Mouse (Mus musculus) lung, adult 2 months (tissue): ENCODE measurements around the gene Zfp710. TPM values are rescaled to one million over a fixed set of nuclear protein-coding genes. Genes with fewer than 3 reads are reported as not detected.
"Not testable (repeated sequence)": the region's sequence is repeated elsewhere in the genome, so short reads cannot be mapped to it uniquely, and the experiment has no call there.

ENCODE experiments used
- DNase-seq: peaks from one replicate; pipeline ENCODE4 v3.0.0; 2022
- H3K4me1 ChIP-seq: fragments of 200-500 bp; 2 replicates; pipeline ENCODE4 v1.6.1; 2011; ENCODE audit warnings: low read length; ENCODE audit not compliant: control insufficient read depth, insufficient read depth
- H3K4me3 ChIP-seq: fragments of 200-500 bp; replicated peaks from 2 replicates; pipeline ENCODE3; 2011; ENCODE audit warnings: low read depth, mild to moderate bottlenecking, control low read depth, low read length; ENCODE audit errors: extremely low read depth
- CTCF ChIP-seq: fragments of 200-500 bp; IDR thresholded peaks from 2 replicates; pipeline ENCODE4 v1.5.1; 2011; ENCODE audit warnings: mild to moderate bottlenecking, low read length, control low read depth; ENCODE audit not compliant: insufficient read depth
- POLR2A ChIP-seq: fragments of 200-500 bp; IDR thresholded peaks from 2 replicates; pipeline ENCODE4 v1.6.1; 2011; ENCODE audit warnings: low read depth, mild to moderate bottlenecking, control low read depth, low read length, borderline replicate concordance; ENCODE audit errors: extremely low read depth
- WGBS: fragments of 180-500 bp; shearing (Covaris S2); methylation state at CpG from one replicate; pipeline ENCODE4 v1.1.7; 2018; 5-methylcytosine and 5-hydroxymethylcytosine counted together
- polyA plus RNA-seq: library from polyadenylated mRNA; depleted of rRNA; stranded (reverse); fragments of >200 nt; gene quantifications from 2 replicates; pipeline ENCODE4 v1.2.3, GENCODE M21; 2012; rRNA removed

Zfp710 gene
- polyA plus RNA-seq, 1 experiment: 65.8 TPM

DNA sequence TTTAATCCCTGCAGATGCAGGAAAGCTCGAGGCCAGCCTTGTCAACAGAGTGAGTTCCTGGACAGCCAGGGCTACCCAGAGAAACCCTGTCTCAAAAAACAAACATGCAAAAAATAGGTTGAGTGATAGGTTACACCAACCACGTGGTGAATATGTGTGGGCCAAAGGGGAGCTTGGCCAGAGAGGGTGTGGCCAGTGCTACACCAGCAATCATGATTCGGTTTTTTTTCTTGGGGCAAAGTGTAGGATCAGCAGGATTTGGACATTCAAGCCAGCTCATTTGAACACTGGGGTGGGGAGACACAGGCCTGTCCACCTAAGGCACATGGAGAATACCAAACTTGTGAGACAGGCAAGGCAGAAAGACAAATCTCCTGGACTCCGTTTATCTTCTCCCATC, 104.7 kb downstream of the Zfp710 start:
- 46% methylated on average over 4 of the region's 4 CpGs for WGBS
- Histone ChIP-seq H3K4me1 (peaks cover 2% of the 10 kb centered on the region; the same call in 1 of the 2 replicates), H3K4me3 (no peak overlapping the region)
- TF ChIP-seq CTCF (no peak), POLR2A (no peak)
- no peak for DNase-seq

GRCm38 (mm10) chr7:80130344-80131055, 105.9 kb downstream of the Zfp710 start:
- Histone ChIP-seq H3K4me3 (no peak overlapping the region), H3K4me1 (peaks cover 9% of the 10 kb centered on the region)
- 57% methylated on average over 12 of the region's 12 CpGs for WGBS
- TF ChIP-seq CTCF (no peak), POLR2A (no peak)
- no peak for DNase-seq

- DNase-seq, H3K4me1 ChIP-seq: not testable (repeated sequence)
- 64% methylated on average over 7 of the region's 7 CpGs for WGBS
Measured at GRCm38 (mm10) chr7:80131315-80131714, 106.7 kb downstream of the Zfp710 start.

DNA sequence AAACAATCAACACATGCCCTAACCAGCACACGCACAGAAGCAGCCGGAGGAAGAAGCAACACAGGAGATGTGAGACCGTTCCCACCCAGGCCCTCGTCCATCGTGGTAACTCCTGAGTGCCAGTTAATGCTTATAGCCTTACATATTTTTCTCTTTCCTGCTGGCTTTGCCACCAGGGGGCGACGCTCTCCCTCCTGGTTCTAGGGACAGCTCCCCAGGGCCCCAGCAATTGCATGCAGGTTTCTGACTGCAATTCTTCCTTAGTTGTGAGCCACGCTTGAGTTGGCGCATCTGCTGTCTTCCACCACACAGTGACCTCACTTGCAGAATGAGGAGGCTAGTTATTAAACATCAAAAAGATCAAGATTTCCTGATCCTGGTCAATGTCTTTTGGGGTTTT, 107.9 kb downstream of the Zfp710 start:
- no peak for DNase-seq
- TF ChIP-seq POLR2A (no peak), CTCF (peak; percentile 59)
- Histone ChIP-seq H3K4me1 (peaks cover 9% of the 10 kb centered on the region), H3K4me3 (no peak overlapping the region)
- 56% methylated on average over 9 of the region's 9 CpGs for WGBS

More at GRCm38 (mm10) chr7:80131315-80131714, 106.7 kb downstream of the Zfp710 start:
- not testable (repeated sequence) for H3K4me3 ChIP-seq

- Histone ChIP-seq H3K4me3 (no peak overlapping the region), H3K4me1 (peaks cover 9% of the 10 kb centered on the region)
- peak; percentile 81 for DNase-seq
- 25% methylated on average over 8 of the region's 8 CpGs for WGBS
- TF ChIP-seq CTCF (no peak), POLR2A (no peak)
Measured at GRCm38 (mm10) chr7:80134454-80135172, 110.0 kb downstream of the Zfp710 start.

DNA sequence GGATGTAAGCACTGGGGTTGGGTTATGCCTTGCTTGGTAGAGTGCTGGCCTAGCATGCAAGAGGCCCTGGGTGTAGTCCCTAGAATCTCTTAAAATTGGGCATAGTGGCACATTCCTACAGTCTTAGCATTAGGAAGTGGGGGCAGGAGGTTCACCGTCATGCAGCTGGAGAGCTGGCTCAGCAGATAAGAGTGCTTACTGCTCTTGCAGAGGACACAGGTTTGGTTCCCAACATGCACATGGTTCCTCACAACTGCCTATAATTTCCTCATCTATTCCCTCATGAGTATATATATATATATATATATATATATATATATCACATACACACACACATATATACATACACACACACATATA, 110.5 kb downstream of the Zfp710 start:
- no peak for DNase-seq
- no peak overlapping the region for H3K4me3 ChIP-seq
- peaks cover 9% of the 10 kb centered on the region for H3K4me1 ChIP-seq
- TF ChIP-seq POLR2A: no peak
- no peak for TF ChIP-seq CTCF
- WGBS: 56% methylated on average over 1 of the region's 1 CpGs

DNA sequence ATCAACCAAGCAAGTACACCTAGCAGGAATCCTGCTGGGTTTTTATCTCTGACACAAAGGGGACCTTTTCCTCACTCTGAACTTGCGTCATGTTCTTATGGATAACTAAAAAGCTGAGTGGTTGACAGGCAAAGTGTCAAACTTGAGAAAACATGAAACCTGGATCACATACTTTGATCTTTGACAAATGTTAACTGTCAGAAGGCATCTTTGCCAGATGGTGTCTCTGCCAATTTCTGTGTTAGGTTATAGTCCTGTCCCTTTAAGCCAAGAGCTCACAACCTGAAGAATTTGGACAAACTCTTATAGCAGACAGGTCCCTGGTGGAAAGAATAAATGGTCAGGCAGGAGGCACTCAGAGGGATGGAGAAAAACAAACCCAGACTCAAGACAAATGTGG, 113.8 kb downstream of the Zfp710 start:
- DNase-seq: no peak
- Histone ChIP-seq H3K4me3 (no peak overlapping the region), H3K4me1 (peaks cover 9% of the 10 kb centered on the region)
- no peak for TF ChIP-seq POLR2A
- TF ChIP-seq CTCF: no peak
- WGBS: 68% methylated on average over 1 of the region's 1 CpGs

- WGBS: 13% methylated on average over 9 of the region's 9 CpGs
- Histone ChIP-seq H3K4me3 (no peak overlapping the region), H3K4me1 (no peaks in the 10 kb centered on the region)
- peak; percentile 69 for DNase-seq
- TF ChIP-seq POLR2A (no peak), CTCF (peak; percentile 85)
Measured at GRCm38 (mm10) chr7:80140815-80141214, 116.2 kb downstream of the Zfp710 start.

Other genes with a start within 250 kb of the Zfp710 start
- gene Mesp1, start 231.0 kb upstream of the Zfp710 start, polyA plus RNA-seq: 18.8 and 27.6 TPM in 2 replicates
- 7.6 and 8.6 TPM in 2 replicates for gene Mesp2, start 214.1 kb upstream of the Zfp710 start, polyA plus RNA-seq
- gene Anpep, start 163.8 kb upstream of the Zfp710 start, polyA plus RNA-seq: 72.8 and 80.7 TPM in 2 replicates
- 13.1 and 15.6 TPM in 2 replicates for gene Ap3s2, start 104.2 kb upstream of the Zfp710 start, polyA plus RNA-seq
- 13.1 and 17.2 TPM in 2 replicates for gene Arpin, start 89.5 kb upstream of the Zfp710 start, polyA plus RNA-seq
- 144 and 162 TPM in 2 replicates for gene Idh2, start 90.6 kb downstream of the Zfp710 start, polyA plus RNA-seq
- gene Sema4b, start 162.0 kb downstream of the Zfp710 start, polyA plus RNA-seq: 14.7 and 19.0 TPM in 2 replicates
- gene Cib1, start 208.0 kb downstream of the Zfp710 start, polyA plus RNA-seq: 93.8 and 94.6 TPM in 2 replicates
- gene Gdpgp1, start 208.1 kb downstream of the Zfp710 start, polyA plus RNA-seq: 2.4 and 3.2 TPM in 2 replicates
- gene Ttll13, start 221.6 kb downstream of the Zfp710 start, polyA plus RNA-seq: 1.2 and 1.3 TPM in 2 replicates
- gene Ngrn, start 236.4 kb downstream of the Zfp710 start, polyA plus RNA-seq: 21.0 and 26.2 TPM in 2 replicates
- gene Vps33b, start 244.8 kb downstream of the Zfp710 start, polyA plus RNA-seq: 11.9 and 14.4 TPM in 2 replicates